Mouse (Mus musculus) stomach, embryonic 16.5 days (tissue): ENCODE results near the gene Mkln1. TPM values are rescaled to one million over a fixed set of nuclear protein-coding genes. Genes with fewer than 3 reads are reported as not detected.

Experiments
- ATAC-seq: fragments of 200-750 bp; cut with Nextera tagmentation; 2 replicates; pipeline ENCODE4 v1.8.0; 2017; ENCODE audit warnings: moderate number of reproducible peaks, moderate TSS enrichment; ENCODE audit not compliant: insufficient read depth, low FRiP score
- H3K27ac ChIP-seq: fragments of 300-500 bp; sonication (generic); 2 replicates; pipeline ENCODE4 v1.5.1; 2014; ENCODE audit warnings: low read length
- H3K27me3 ChIP-seq: fragments of 300-500 bp; sonication (generic); 2 replicates; pipeline ENCODE4 v1.6.1; 2014; ENCODE audit warnings: low read length, control low read depth, mixed read lengths; ENCODE audit not compliant: control insufficient read depth, insufficient read depth
- H3K36me3 ChIP-seq: fragments of 300-500 bp; sonication (generic); 2 replicates; pipeline ENCODE4 v1.6.1; 2014; ENCODE audit warnings: low read length; ENCODE audit not compliant: control insufficient read depth, insufficient read depth
- H3K4me1 ChIP-seq: fragments of 300-500 bp; sonication (generic); 2 replicates; pipeline ENCODE4 v1.6.1; 2014; ENCODE audit warnings: low read length, control low read depth, mixed read lengths; ENCODE audit not compliant: control insufficient read depth, insufficient read depth
- H3K4me2 ChIP-seq: fragments of 300-500 bp; sonication (generic); 2 replicates; pipeline ENCODE4 v1.6.1; 2014; ENCODE audit warnings: low read depth, low read length, mixed read lengths
- H3K4me3 ChIP-seq: fragments of 300-500 bp; sonication (generic); replicated peaks from 2 replicates; pipeline ENCODE4 v1.5.1; 2014; ENCODE audit warnings: mild to moderate bottlenecking, low read length
- H3K9ac ChIP-seq: fragments of 300-500 bp; sonication (generic); 2 replicates; pipeline ENCODE4 v1.6.1; 2014; ENCODE audit warnings: low read length
- H3K9me3 ChIP-seq: fragments of 300-500 bp; sonication (generic); replicated peaks from 2 replicates; pipeline ENCODE4 v1.6.1; 2016; ENCODE audit warnings: low read length, control low read depth; ENCODE audit not compliant: control insufficient read depth
- WGBS: fragments of 180-500 bp; shearing (Covaris S2); extraction: QIAGEN DNeasy Blood & Tissue Kit; methylation state at CpG from one replicate; pipeline ENCODE4 v1.1.7; 2014; 5-methylcytosine and 5-hydroxymethylcytosine counted together
- polyA plus RNA-seq: library from polyadenylated mRNA; unstranded; fragments of >200 nt; fragmentation: Nextera tagmentation; extraction: Ambion mirVana; gene quantifications from 2 replicates; pipeline ENCODE4 v1.2.1, GENCODE M21; 2015

Mkln1 gene
- polyA plus RNA-seq, 1 experiment from 2014 or later, result 185 TPM

GRCm38 (mm10) chr6:31396118-31396517, 2.4 kb upstream of the Mkln1 start:
- H3K36me3 ChIP-seq, result no peaks in the 10 kb centered on the region
- 77% methylated on average over 4 of the region's 4 CpGs for WGBS
- H3K27me3 ChIP-seq, result no peaks in the 10 kb centered on the region
- no peak overlapping the region for H3K27ac ChIP-seq
- no peak overlapping the region for H3K4me2 ChIP-seq
- H3K4me3 ChIP-seq, result no peak overlapping the region
- H3K4me1 ChIP-seq, result peaks cover 21% of the 10 kb centered on the region
- ATAC-seq, result no peak
- H3K9me3 ChIP-seq, result no peaks in the 10 kb centered on the region
- H3K9ac ChIP-seq, result no peak overlapping the region

GRCm38 (mm10) chr6:31397308-31397707, 1.2 kb upstream of the Mkln1 start:
- no peak for ATAC-seq
- Histone ChIP-seq H3K4me1 (peaks cover 28% of the 10 kb centered on the region), H3K9me3 (no peaks in the 10 kb centered on the region), H3K36me3 (no peaks in the 10 kb centered on the region), H3K27ac (no peak overlapping the region), H3K9ac (no peak overlapping the region), H3K4me2 (no peak overlapping the region), H3K4me3 (no peak overlapping the region), H3K27me3 (no peaks in the 10 kb centered on the region)

- H3K4me3 ChIP-seq, result peak overlapping the region; percentile 78
- peak overlapping the region; percentile 98 for H3K9ac ChIP-seq
- WGBS, result 49% methylated on average over 10 of the region's 10 CpGs
- H3K4me1 ChIP-seq, result peaks cover 28% of the 10 kb centered on the region
- no peaks in the 10 kb centered on the region for H3K9me3 ChIP-seq
- no peaks in the 10 kb centered on the region for H3K36me3 ChIP-seq
- H3K27me3 ChIP-seq, result no peaks in the 10 kb centered on the region
- peak overlapping the region; percentile 59 for H3K4me2 ChIP-seq
- H3K27ac ChIP-seq, result peak overlapping the region; percentile 90
- ATAC-seq, result no peak
Measured at GRCm38 (mm10) chr6:31397775-31398430, 632 bp upstream of the Mkln1 start.

GRCm38 (mm10) chr6:31399206-31399549, 643 bp downstream of the Mkln1 start:
- peak overlapping the region; percentile 78 for H3K4me3 ChIP-seq
- H3K4me2 ChIP-seq, result peak overlapping the region; percentile 96
- no peaks in the 10 kb centered on the region for H3K36me3 ChIP-seq
- H3K4me1 ChIP-seq, result peaks cover 28% of the 10 kb centered on the region
- peak overlapping the region; percentile 90 for H3K27ac ChIP-seq
- no peaks in the 10 kb centered on the region for H3K9me3 ChIP-seq
- ATAC-seq, result peak; percentile 35; the same call in 1 of the 2 replicates
- under 1% methylated on average over 28 of the region's 28 CpGs for WGBS
- H3K9ac ChIP-seq, result peak overlapping the region; percentile 98
- no peaks in the 10 kb centered on the region for H3K27me3 ChIP-seq

GRCm38 (mm10) chr6:31399566-31399965, 1.0 kb downstream of the Mkln1 start:
- ATAC-seq, result no peak
- H3K27me3 ChIP-seq, result no peaks in the 10 kb centered on the region

GRCm38 (mm10) chr6:31411017-31411416, 12.5 kb downstream of the Mkln1 start:
- WGBS, result 78% methylated on average over 1 of the region's 1 CpGs

More at GRCm38 (mm10) chr6:31399566-31399965, 1.0 kb downstream of the Mkln1 start:
- H3K4me1 ChIP-seq, result peaks cover 28% of the 10 kb centered on the region
- no peaks in the 10 kb centered on the region for H3K36me3 ChIP-seq
- H3K4me3 ChIP-seq, result peak overlapping the region; percentile 78
- H3K4me2 ChIP-seq, result peak overlapping the region; percentile 96
- peak overlapping the region; percentile 98 for H3K9ac ChIP-seq
- peak overlapping the region; percentile 90 for H3K27ac ChIP-seq
- H3K9me3 ChIP-seq, result no peaks in the 10 kb centered on the region
- under 1% methylated on average over 13 of the region's 13 CpGs for WGBS

GRCm38 (mm10) chr6:31412487-31412886, 14.0 kb downstream of the Mkln1 start:
- Histone ChIP-seq H3K4me3 (no peak overlapping the region), H3K27ac (no peak overlapping the region), H3K9me3 (no peaks in the 10 kb centered on the region), H3K4me1 (peaks cover 16% of the 10 kb centered on the region), H3K27me3 (no peaks in the 10 kb centered on the region), H3K9ac (no peak overlapping the region), H3K36me3 (no peaks in the 10 kb centered on the region), H3K4me2 (no peak overlapping the region)
- ATAC-seq, result no peak

More at GRCm38 (mm10) chr6:31411017-31411416, 12.5 kb downstream of the Mkln1 start:
- Histone ChIP-seq H3K4me3 (no peak overlapping the region), H3K9ac (no peak overlapping the region), H3K9me3 (no peaks in the 10 kb centered on the region), H3K4me1 (peaks cover 16% of the 10 kb centered on the region), H3K4me2 (no peak overlapping the region), H3K27ac (no peak overlapping the region), H3K27me3 (no peaks in the 10 kb centered on the region), H3K36me3 (no peaks in the 10 kb centered on the region)
- ATAC-seq, result no peak

- no peaks in the 10 kb centered on the region for H3K27me3 ChIP-seq
- no peak for ATAC-seq
- no peaks in the 10 kb centered on the region for H3K9me3 ChIP-seq
- H3K4me3 ChIP-seq, result no peak overlapping the region
- H3K36me3 ChIP-seq, result no peaks in the 10 kb centered on the region
- peaks cover 14% of the 10 kb centered on the region for H3K4me1 ChIP-seq
- H3K4me2 ChIP-seq, result no peak overlapping the region
- H3K9ac ChIP-seq, result no peak overlapping the region
- H3K27ac ChIP-seq, result no peak overlapping the region
Measured at GRCm38 (mm10) chr6:31413556-31413955, 15.0 kb downstream of the Mkln1 start.

- ATAC-seq, result no peak
- WGBS, result 13% methylated on average over 1 of the region's 1 CpGs
- H3K27ac ChIP-seq, result no peak overlapping the region
Measured at GRCm38 (mm10) chr6:31414303-31414702, 15.8 kb downstream of the Mkln1 start.

More at GRCm38 (mm10) chr6:31414303-31414702, 15.8 kb downstream of the Mkln1 start:
- H3K36me3 ChIP-seq, result no peaks in the 10 kb centered on the region
- no peak overlapping the region for H3K4me2 ChIP-seq
- H3K27me3 ChIP-seq, result no peaks in the 10 kb centered on the region
- peaks cover 10% of the 10 kb centered on the region; the same call in 1 of the 2 replicates for H3K4me1 ChIP-seq
- no peak overlapping the region for H3K4me3 ChIP-seq
- no peak overlapping the region for H3K9ac ChIP-seq
- no peaks in the 10 kb centered on the region for H3K9me3 ChIP-seq
